Mouse (Mus musculus): ENCODE measurements around the gene Ptpn1. TPM values are rescaled to one million over a fixed set of nuclear protein-coding genes. Genes with fewer than 3 reads are reported as not detected.

Ptpn1 gene
- total RNA-seq, 2 experiments from 2014 or later = 37.7 to 38.1 TPM

DNA sequence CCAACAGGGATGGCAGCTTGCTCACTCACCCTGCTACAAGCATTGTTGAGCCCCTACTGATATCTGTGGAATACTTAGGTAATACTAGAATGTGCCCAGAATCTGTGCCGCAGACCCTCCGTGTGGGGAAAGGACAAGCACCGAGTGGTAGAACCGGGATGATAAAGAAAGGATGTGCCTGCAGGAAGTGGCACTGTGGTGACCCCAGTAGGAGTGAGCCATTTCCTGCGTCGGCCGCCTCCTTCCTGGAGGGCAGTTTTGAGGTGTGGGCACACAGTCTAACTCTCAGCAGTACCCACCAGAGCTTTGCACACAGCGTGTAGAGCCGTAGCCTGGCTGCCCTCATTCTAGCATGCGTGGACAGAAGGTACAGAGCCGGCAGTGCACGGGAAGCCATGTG is 43.9 kb downstream of the Ptpn1 start:
- DNase-seq = no peak

DNA sequence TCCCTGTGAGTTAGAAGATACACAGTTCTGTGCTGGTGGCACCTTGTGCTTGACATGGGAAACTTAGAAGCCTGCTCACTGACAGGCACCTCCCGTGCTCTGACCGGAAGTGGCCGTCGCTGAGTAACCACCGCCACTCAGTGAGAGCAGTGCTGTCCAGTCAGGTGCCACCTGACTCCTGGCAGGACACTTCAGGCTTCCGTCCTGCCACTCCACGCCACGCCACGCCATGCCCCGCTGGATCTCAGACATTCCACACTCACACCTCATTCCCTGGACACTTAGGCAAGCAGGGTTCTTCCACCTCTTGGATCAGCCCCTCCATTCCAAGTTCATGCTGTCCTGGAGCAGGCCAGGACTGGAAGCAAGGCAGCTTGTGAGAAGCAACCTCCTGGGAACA is 46.4 kb downstream of the Ptpn1 start:
- no peak for DNase-seq

DNA sequence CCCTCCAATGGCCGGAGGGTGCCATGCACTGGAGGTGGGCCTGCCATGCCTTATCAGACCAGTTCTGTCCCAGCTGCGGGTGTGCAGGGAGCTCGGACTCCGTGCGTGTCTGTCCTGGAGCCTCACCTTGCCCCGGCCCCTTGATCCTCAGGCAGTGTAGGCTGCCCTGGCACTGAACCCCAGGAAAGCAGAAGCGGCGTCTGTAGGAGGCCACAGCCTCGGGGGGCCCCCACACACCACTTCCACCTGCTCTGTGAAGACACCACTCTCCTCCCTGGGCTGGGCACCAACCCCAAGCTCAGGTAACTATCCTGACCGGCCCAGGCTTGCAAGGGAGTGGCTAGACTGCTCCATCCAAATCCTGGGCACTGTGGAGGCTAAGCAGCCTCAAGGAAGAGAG is 48.5 kb downstream of the Ptpn1 start:
- DNase-seq = no peak

DNA sequence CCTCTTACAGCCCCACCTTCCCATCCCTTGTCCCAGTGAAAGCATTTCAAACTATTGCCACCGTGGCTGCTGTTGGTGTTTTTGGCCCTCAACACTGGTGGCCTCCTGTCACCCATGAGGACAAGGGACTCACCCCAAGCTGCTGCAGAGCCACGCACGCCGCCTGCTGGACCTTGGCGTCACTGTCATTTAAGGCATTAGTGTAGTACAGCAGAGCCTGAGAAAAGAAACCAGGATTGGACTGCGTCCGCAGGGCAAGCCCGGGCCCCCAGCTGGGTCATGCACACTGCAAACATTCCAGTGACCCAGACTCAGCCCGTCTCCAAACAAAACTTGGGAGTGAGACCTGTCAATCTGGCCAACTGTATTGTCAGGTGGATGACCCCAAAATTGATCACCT is 50.8 kb downstream of the Ptpn1 start:
- DNase-seq = peak; percentile 51

DNA sequence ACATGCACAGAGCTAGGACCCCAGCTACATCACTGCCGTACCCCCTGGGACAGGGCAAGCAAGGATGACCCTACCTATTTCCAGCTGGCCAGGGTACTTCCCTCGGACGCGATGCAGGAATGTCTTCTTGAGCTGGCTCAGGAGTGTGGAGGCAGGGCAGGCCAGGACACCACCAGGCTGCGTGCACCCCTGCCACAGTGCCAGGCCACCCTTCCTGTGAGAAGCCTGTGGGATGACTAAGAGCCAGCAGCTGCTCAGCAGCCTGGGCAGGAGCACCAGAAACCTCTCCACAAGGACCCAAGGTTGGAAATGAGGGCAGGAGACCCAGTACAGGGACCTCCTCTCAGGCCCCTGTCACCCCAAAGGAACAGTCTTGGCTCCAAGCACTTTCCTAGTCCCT is 52.5 kb downstream of the Ptpn1 start:
- DNase-seq = no peak

DNA sequence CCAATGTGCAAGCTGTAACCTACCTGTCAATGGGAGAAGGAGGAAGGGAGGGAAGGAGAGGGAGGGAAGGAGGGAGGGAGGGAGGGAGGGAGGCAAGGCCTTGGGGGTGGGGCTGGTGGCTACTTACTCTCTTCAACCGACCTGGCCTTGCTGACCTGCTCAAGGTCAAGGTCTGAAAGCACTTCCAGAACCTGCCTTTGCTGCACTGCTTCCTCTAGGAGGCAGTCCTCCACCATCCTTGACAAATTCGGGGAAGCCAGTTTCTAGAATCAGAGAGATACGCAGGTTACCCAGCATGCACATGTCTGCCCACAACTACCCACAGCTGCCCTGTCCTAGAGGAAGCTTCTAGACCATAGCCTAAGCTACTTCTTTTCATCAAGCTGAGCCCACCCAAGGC is 53.1 kb downstream of the Ptpn1 start:
- DNase-seq = no peak

DNA sequence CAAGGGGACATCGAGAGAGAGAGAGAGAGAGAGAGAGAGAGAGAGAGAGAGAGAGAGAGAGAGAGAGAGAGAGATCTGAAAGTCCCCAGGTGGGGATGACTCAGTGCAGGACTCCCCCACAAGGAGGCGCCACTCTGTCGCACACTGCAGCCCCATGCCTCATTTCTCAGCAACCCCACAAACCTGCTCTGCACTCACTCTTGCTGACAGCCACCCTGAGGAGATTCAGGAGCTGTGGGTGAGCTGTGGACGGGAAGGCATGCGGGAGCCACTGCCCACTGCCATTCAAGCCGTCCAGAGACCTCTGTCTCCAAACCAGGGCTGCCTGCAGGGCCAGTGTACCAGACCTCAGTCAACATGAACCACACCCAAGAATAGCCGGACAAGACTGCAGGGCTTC is 54.9 kb downstream of the Ptpn1 start:
- DNase-seq = peak; percentile 73

DNA sequence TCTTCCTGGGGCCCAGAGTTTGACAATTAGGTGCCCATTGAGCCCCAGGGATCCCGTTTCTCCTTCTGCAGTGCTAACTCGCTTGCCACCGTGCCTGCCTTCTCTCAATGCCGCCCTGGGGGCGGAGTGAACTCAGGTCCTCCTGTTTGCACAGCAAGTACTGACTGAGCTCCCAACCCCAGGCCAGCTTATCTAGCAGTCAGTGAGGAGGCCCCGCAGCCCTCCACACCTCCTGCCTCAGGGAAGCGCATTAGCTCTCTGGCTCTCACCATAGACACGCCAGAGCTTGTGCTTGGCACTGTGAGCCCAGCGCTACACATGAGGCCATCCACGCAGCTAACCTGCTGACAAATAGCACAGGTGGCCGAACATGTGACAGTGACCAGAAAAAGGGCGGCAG is 55.8 kb downstream of the Ptpn1 start:
- DNase-seq = no peak

DNA sequence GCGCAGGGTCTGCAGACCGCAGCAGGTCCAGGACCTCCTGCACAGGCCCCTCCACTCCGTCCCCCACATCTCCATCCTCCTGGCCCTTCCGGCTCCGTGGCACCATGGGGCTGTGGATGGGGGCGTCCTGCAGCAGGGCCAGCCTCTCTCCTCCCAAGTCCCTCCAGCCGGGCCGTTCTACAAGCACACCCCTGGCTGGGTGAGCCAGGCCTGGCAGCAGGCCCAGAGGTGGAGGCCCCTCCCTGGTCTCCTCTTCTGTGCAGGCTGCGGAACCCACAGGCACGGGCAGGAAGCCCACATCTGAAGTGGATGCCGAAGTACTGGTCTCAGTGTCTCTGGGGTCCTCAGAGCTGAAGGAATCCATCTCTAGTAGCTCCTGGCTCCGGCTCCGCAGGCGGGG is 57.5 kb downstream of the Ptpn1 start:
- peak; percentile 78 for DNase-seq

DNA sequence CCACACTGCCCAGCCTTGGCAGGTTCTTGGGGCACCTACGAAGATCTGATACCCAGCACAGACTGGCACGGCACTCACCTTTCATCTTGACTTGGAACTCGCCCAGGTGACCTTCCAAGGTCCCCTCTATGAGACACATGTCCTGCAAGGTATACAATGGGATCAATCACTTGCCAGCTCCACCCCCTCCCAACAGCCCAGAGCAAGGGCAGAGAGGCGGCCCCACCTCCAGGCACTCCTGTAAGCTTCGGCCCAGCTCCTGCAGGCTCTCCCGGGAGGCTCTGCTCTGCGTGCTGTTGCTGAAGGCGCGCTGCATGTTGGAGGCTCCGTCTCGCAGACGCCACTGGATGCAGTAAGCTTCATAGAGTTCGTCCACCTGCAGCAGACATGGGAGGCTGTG is 61.4 kb downstream of the Ptpn1 start:
- no peak for DNase-seq

DNA sequence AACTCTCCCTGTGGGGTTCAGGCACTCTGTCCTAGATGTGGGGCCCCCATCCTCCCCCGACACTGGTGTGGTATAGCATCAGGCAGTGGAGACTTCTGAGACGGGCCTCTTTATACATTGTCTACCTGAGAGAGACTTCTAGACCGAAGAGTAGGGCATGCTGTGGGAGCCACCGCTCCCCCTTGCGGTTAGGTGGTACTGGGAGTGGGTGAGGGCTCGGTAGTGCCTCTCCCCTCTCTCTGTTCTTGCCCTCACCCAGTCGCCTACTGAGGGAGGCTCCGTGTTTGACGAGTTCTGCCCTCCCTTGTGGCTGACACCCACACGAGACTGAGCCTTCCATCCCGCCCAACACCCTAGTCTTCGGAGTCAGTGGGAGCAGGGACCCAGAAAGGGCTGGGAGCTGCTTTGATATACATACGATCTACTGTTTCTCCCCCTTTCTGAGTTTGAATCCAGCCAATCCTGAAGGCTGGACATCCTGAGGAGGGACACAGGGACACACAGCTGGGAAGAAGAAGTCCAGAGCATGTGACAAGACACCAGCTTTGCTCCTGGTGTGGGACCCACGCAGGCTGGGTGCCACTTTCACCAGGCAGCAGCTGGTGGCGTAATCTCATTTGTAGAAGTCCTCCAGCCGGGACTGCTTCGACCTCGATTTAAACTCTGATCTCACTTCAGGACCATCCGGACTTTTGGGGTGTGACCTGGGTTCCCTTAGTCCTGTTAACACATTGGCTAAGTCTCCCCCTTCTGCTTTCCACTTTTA is 64.2 kb downstream of the Ptpn1 start:
- DNase-seq = no peak

DNA sequence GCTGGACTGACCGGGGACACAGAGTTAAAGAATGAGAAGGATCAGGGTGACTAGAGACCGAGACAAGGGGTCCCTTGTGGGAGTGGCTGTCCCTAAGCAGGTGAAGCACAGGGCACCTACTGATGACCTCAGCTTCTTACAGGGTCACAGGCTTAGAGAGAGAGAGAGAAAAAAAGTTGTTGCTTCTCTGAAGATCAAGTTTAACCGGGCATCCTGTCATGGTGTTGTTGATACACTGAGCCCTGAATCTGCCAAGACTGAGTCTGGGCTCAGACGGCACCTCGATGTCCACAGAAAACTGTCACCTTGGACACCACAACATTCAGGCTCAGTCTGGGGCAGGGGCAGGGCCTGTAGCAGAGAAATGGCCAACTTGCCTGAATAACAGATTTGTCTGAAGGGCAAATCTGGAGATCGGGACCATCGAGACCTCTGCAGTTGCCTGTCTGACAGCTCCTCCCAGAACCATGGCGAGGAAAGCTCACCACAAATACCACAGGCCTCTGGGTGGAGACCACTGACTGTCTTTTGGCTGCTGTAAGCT is 64.9 kb downstream of the Ptpn1 start:
- DNase-seq = no peak

DNA sequence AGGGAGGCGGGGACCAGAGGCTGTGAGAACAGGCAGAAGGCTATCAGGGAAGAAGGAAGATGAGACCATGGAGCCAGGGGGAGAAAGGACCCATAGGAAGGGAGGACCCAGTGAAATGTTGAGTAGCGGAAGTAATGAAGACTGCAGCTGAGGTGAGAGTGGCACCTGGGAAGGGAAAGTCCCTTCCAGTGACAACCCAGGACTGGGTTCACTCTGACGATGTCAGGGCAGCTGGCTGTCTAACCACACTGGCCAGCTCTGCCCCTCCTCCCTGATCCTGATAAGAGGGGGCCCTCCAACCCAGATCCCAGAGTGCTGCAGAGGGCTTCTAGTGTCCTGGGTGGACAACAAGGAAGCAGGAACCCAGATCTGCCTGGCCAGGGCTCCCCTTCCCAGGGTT is 65.7 kb downstream of the Ptpn1 start:
- DNase-seq = no peak

DNA sequence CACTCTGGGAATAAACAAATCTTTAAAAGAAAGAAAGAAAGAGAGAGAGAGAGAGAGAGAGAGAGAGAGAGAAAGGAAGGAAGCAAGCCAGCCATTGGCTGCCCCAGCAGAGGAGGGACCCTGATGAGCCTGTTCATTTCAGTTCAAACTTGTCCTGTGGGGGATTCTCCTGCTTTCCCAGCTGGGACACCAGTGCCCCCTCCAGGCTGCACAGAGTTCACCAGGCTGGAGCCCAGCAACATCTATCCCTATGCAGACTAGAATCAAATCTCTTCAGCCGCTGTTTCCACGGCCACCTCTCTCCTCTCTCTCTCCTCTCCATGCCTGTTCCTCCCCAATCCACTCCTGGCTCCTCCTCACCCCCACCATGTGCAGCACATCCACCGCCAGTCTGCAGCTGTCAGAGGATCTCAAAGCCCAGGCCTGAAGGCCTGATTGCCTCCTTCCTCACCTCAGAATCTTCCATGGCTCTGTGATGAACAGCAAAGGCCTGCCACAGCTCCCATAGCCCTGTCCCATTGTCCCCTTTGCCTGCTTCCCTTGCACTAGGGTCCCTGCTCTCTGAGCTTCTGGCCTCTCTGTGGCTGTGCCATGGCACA is 67.4 kb downstream of the Ptpn1 start:
- no peak for DNase-seq

DNA sequence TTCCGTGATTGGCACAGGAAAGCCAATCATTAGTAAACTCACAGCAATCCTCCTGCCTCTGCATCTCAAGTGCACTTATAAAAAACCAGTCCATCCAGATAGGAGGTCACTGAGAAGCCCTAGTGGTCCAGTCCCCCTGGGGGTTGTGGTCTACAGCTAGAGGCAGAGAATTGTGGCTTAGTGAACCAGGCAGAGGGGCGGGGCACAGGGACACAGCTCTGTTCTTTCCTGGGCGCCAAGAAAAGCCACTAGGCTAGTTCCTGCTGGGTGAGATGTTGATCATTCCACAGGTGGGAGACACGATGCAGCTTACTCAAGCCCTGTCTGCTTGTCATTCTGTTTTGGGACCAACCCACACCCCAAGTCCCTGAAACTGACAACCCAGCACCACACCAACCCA is 70.3 kb downstream of the Ptpn1 start:
- DNase-seq = no peak

DNA sequence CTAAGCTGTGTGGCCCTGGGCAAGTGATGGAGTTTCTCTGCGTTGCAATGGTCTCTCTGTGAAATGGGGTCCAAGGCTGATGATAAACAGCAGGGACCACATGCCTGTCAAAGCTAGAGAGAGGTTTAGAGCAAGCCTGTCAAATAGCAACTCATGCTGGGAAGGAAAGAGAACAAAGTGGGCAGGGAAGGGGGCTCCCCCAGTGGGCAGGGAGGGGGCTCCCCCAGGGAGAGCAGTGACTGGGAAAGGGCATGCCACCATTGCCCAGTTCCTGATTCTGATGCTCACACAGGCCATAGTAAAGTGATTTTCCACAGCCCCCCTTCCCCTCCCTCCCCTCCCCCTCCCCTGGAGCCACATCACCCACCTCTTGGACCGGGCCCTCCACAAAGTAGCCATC is 71.0 kb downstream of the Ptpn1 start:
- no peak for DNase-seq

DNA sequence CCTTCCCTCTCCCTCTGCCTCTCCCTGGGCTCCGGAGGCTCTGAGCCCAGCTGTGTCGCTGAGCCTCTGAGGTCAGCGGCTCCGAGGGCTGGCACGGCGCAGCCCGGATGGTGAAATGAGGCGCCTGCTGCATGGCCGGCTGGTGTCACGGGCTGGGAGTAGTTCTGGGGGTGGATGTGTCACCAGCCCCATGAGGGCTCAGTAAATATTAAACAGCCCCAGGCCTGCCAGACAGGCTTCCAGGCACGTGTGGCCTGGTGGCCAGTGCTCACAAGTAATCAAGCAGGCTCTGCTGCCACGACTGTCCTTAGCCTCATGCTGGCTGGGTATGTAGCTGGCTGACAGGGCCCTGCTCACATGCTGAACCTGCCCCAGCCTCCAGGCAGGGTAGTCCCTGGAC is 71.6 kb downstream of the Ptpn1 start:
- DNase-seq = no peak

DNA sequence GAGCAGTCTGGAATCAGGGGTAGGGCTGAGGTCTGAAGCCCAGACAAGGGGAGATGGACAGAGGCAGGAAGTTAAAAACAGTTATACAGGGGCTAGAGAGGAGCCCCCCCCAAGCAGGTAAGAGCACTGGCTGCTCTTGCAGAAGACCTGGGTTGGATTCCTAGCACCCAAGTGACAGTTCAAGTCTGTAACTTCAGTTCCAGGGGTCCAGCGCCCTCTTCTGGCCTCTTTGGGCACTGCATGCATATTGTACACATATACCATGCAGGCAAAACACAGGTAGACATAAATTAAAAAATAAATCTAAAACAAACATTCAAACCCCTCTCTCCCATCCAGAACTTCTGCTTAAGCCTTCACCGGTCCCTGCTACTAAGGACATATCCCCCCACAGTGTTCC is 72.5 kb downstream of the Ptpn1 start:
- no peak for DNase-seq

DNA sequence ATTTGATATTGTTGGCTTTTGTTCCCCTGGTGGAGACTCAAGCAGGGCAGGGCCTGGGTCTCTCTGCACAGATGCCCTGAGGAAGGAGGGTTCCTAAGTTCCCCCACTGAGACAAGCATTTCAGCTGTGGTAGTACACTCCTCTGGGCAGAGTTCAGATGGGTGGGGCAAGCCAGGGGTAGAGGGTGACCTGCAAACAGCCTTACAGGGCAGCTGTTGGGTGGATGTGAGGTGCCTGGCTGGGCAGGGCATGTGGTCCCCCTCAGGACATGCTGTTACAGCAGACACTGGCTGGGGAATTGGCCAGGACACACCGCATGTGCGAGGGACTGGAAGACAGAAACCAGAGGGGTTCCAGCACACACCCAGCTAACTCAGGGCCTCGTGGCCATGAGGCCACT is 73.1 kb downstream of the Ptpn1 start:
- DNase-seq = no peak

DNA sequence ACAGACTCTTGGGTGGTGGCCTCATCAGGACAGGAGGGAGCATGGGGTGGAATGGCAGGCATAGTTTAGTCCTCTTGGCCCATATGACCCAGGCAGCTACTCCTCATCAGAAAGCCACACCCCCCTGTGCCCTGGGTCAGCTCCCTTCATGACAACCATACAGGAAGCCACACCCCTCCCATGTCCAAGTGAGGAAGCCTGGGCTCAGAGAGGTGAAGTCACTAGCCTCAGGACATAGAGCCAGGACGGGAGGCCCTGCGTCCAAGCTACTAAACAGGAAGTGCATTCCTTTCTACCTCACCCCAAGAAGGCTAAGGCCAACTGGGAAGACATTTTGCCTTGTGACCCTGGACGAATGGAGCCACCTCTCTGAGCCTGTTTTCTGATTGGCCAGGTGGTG is 73.8 kb downstream of the Ptpn1 start:
- no peak for DNase-seq

DNA sequence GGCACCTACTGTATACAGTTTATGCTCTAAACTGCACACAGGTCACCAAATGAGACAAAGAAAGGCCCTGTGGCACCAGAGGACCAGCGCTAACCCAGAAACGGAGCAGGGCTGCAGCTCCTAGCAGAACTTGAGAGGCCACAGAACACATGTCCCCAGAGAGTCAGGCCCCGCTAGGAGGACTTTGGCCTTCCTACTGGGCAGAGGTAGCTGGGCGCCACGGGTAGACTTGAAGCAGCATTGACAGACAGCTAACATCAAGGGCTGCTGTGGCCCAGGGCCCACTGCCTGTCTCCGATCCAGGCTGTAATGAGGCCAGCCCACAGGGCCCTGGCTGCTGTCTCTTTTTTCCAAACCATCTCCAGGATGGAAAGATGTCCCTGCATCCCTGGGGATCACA is 74.6 kb downstream of the Ptpn1 start:
- DNase-seq = no peak

DNA sequence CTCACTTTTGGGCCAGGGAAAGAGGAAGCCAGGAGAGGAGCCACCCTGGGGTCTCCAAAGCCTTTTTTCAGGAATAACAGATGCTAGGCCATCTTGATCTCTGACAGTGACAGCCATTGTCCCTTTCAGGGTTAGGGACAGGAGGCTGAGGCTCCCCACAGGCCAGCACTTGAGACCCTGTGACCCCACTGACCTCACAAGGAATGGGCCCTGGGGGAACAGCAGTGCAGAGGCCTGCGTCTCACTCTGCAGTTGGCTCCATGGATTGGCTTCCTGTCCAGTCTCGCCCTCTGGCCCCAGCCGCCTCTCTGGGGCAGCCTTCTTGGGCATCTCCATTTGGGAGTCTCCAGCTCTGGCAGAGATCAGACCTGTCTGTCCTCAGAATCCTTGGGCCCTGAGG is 76.3 kb downstream of the Ptpn1 start:
- DNase-seq = no peak

DNA sequence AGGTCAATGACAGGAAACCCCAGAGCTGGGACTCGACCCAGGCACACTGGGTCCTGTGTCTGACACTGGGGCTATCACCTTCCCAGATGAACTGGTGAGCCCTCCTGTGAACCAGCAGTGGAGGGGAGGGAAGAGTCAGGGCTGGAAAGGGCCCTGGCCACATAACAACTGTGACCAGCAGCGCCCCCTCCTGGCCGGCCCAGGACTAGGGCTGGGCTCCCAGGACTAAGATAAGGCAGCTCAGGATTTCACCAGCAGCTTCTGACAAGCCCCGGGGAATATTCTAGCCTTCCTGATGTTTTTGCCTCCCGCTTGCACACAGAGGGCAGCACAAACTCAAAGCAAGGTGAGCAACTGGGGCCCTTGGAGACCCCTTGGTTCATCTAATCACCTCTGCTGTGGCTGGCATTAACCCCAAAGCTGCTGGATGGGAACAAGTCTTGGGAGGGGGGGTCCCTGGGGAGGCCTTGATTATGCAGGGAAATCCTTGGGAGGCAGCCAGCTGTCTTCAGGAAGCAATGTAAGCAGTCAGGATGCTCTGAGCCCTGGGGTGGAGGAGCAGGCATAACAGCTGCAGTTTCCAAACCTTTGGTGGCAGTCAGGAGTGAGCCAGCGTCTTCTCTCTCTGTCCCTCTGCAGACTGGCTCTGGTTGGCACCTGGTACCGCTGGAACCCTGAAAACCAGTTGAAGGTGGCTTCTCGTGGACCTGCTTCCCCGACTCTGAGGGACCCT is 78.2 kb downstream of the Ptpn1 start, which contains the start of gene Ripor3:
Gene Ripor3, minus strand, starts transcription at position 683 of the 733 bp plus-strand sequence.
- DNase-seq = peak; percentile 91

DNA sequence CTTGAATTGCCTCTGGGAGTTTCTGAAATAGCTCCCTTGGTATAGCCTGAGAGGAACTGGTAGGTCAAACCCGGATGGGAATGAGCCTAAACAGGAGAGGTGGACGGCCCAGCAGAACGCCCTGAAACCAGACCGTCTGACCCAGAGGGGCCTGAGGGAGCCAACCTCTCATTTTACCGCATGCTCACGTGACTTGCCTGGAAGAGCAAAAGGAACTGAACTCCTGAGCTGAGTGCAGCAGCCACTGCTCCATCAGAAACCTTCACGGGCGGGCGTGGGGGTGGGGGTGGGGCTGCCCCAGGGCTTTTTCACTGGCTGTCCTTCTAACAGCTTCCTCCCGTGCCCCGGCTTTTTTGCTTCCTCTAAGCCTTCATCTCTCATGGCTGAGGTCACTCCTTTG is 79.0 kb downstream of the Ptpn1 start:
- no peak for DNase-seq
